Mouse (Mus musculus) lung, postnatal 0 days (tissue): ENCODE data around the gene Dcps. TPM values are rescaled to one million over a fixed set of nuclear protein-coding genes. Genes with fewer than 3 reads are reported as not detected.
A peak's percentile ranks its signal among the peaks of the same experiment; 100 is the strongest.

Experiments
- ATAC-seq: fragments of 200-750 bp; cut with Nextera tagmentation; 2 replicates; pipeline ENCODE4 v1.8.0; 2017; ENCODE audit warnings: moderate library complexity
- DNase-seq: peaks from one replicate; pipeline ENCODE4 v3.0.0-alpha.2; 2016; ENCODE audit warnings: low spot score
- H3K27ac ChIP-seq: fragments of 300-500 bp; sonication (generic); 2 replicates; pipeline ENCODE4 v1.5.1; 2014; ENCODE audit warnings: antibody characterized with exemption, mild to moderate bottlenecking, low read length, mixed read lengths
- H3K27me3 ChIP-seq: fragments of 300-500 bp; sonication (generic); replicated peaks from 2 replicates; pipeline ENCODE4 v1.6.1; 2014; ENCODE audit warnings: low read length, mixed read lengths; ENCODE audit not compliant: insufficient read depth
- H3K36me3 ChIP-seq: fragments of 300-500 bp; sonication (generic); 2 replicates; pipeline ENCODE4 v1.6.1; 2014; ENCODE audit warnings: low read length, mixed read lengths; ENCODE audit not compliant: insufficient read depth
- H3K4me1 ChIP-seq: fragments of 300-500 bp; sonication (generic); 2 replicates; pipeline ENCODE4 v1.6.1; 2014; ENCODE audit warnings: antibody characterized with exemption, low read depth, low read length, mixed read lengths; ENCODE audit not compliant: insufficient read depth
- H3K4me2 ChIP-seq: fragments of 300-500 bp; sonication (generic); replicated peaks from 2 replicates; pipeline ENCODE4 v1.6.1; 2014; ENCODE audit warnings: low read depth, mild to moderate bottlenecking, low read length, moderate library complexity, mixed read lengths
- H3K4me3 ChIP-seq: fragments of 300-500 bp; sonication (generic); 2 replicates; pipeline ENCODE4 v1.5.1; 2014; ENCODE audit warnings: low read depth, low read length
- H3K9ac ChIP-seq: fragments of 300-500 bp; sonication (generic); replicated peaks from 2 replicates; pipeline ENCODE4 v1.6.1; 2014; ENCODE audit warnings: low read depth, mild to moderate bottlenecking
- H3K9me3 ChIP-seq: fragments of 300-500 bp; sonication (generic); 2 replicates; pipeline ENCODE4 v1.6.1; 2016; ENCODE audit warnings: low read length, mixed read lengths
- CTCF ChIP-seq: IDR thresholded peaks from 2 replicates; pipeline ENCODE4 v1.5.1; 2016; ENCODE audit warnings: antibody characterized with exemption, mild to moderate bottlenecking
- EP300 ChIP-seq: IDR thresholded peaks from 2 replicates; pipeline ENCODE4 v1.6.1; 2016; ENCODE audit warnings: antibody characterized with exemption, mild to moderate bottlenecking, control low read depth
- WGBS: fragments of 180-500 bp; shearing (Covaris S2); extraction: QIAGEN DNeasy Blood & Tissue Kit; methylation state at CpG from one replicate; pipeline ENCODE4 v1.1.7; 2014; 5-methylcytosine and 5-hydroxymethylcytosine counted together
- polyA plus RNA-seq: library from polyadenylated mRNA; unstranded; fragments of >200 nt; fragmentation: Nextera tagmentation; extraction: Ambion mirVana; gene quantifications from 2 replicates; pipeline ENCODE4 v1.2.1, GENCODE M21; 2015

Dcps gene
- polyA plus RNA-seq, 1 experiment from 2014 or later, result 39.4 TPM

DNA sequence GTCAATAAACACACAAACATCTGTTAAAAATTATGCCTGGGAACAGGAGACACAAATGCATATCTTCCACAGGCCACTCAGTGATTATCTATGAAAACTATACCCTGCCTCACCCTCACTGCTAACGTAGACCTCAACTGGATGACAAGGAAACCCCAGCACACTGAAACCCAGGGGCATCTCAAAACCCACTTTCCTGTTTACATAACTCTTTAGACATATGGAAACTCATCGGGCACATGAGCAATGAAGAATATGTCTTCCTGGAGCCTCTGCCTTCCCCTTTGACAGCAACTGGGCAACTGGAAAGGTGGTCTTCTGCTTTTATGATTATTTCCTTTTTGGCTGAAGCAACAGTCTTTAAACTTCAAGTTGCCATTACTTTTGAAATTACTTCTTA is 33.6 kb downstream of the Dcps start:
- WGBS, result 40% methylated on average over 2 of the region's 2 CpGs
- no peak for TF ChIP-seq EP300
- no peak for TF ChIP-seq CTCF

DNA sequence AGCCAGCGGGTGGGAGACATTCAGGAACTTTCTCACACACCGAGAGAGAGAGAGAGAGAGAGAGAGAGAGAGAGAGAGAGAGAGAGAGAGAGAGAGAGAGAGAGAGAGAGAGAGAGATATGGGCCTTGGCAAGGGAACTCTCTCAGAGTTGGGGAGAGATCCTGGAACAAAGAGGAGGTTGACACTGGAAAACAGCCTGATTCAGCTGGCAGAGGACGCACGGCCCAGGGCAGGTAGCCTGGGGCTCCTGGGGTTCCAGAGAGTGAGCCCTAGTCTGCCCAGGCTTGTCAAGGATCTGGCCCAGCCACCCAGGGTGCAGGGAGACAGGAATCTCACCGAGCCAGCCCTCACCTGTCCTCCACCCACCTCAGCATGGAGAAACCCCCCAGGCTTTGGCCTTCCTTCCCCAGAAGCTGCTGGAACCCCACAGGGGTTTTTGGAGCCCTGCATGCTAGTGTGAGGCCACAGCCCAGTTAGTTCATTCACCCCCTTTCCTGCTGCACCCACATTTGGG is 36.6 kb downstream of the Dcps start:
- DNase-seq (no peak), ATAC-seq (no peak)
- Histone ChIP-seq H3K27me3 (no peaks in the 10 kb centered on the region), H3K4me1 (no peaks in the 10 kb centered on the region; the same call in 1 of the 2 replicates), H3K36me3 (no peaks in the 10 kb centered on the region), H3K9me3 (no peaks in the 10 kb centered on the region), H3K4me2 (no peak overlapping the region), H3K4me3 (no peak overlapping the region), H3K9ac (no peak overlapping the region), H3K27ac (no peak overlapping the region)
- TF ChIP-seq EP300 (no peak), CTCF (no peak)
- WGBS, result 83% methylated on average over 5 of the region's 5 CpGs

More for the DNA sequence above, 33.6 kb downstream of the Dcps start:
- Histone ChIP-seq H3K4me3 (no peak overlapping the region), H3K36me3 (no peaks in the 10 kb centered on the region), H3K4me1 (no peaks in the 10 kb centered on the region), H3K9ac (no peak overlapping the region), H3K27ac (no peak overlapping the region), H3K9me3 (no peaks in the 10 kb centered on the region), H3K4me2 (no peak overlapping the region), H3K27me3 (no peaks in the 10 kb centered on the region)
- no peak for ATAC-seq
- no peak for DNase-seq

DNA sequence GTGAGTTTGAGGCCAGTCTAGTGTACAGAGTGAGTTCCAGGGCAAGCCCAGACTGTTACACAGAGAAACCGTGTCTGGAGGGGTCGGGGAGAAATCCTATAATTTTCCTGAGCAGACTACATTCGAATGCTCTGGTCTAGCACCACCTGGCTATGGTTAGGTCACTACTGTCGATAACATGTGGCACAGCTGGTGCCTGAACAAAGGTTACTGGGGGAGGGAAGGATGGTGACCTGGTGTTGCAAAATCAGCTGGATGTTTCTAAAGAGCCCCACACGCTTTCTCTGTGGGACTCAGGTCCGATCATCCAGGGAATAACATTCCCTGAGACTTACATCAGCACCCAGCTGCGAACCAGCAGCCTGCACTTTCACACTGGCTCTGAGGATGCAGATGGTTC is 37.8 kb downstream of the Dcps start:
- H3K27me3 ChIP-seq, result no peaks in the 10 kb centered on the region
- H3K9me3 ChIP-seq, result no peaks in the 10 kb centered on the region
- no peak overlapping the region for H3K9ac ChIP-seq
- TF ChIP-seq EP300 (no peak), CTCF (no peak)
- H3K4me3 ChIP-seq, result no peak overlapping the region
- no peaks in the 10 kb centered on the region; the same call in 1 of the 2 replicates for H3K4me1 ChIP-seq
- no peak overlapping the region for H3K27ac ChIP-seq
- no peak for ATAC-seq
- no peak for DNase-seq
- no peaks in the 10 kb centered on the region for H3K36me3 ChIP-seq
- 75% methylated on average over 7 of the region's 7 CpGs for WGBS
- no peak overlapping the region for H3K4me2 ChIP-seq

DNA sequence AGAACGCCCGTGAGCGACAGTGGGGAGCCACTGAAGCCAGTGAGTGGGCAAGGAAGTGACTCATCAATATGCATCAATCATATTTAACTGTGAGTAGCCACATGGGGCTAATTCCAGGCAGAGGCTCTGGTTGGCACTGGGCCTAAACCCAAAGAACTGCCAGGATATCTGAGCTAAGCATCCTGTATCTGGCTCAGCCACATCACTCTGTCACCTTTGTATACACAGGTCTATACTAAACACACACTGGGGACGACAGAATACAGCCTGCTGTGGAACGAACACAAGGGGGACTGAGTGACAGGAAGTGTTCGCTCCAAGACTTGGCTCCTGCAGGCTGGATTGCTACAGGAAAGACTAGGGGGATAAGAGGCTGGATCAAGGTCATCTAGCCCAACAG is 40.3 kb downstream of the Dcps start:
- peak; percentile 41 for TF ChIP-seq CTCF
- no peak for TF ChIP-seq EP300
- no peaks in the 10 kb centered on the region for H3K9me3 ChIP-seq
- no peaks in the 10 kb centered on the region; the same call in 1 of the 2 replicates for H3K4me1 ChIP-seq
- no peak overlapping the region for H3K4me3 ChIP-seq
- H3K4me2 ChIP-seq, result no peak overlapping the region
- WGBS, result 49% methylated on average over 6 of the region's 6 CpGs
- no peak overlapping the region for H3K9ac ChIP-seq
- no peak overlapping the region for H3K27ac ChIP-seq
- H3K36me3 ChIP-seq, result no peaks in the 10 kb centered on the region
- DNase-seq, result peak; percentile 43
- no peaks in the 10 kb centered on the region for H3K27me3 ChIP-seq
- ATAC-seq, result peak; percentile 59

DNA sequence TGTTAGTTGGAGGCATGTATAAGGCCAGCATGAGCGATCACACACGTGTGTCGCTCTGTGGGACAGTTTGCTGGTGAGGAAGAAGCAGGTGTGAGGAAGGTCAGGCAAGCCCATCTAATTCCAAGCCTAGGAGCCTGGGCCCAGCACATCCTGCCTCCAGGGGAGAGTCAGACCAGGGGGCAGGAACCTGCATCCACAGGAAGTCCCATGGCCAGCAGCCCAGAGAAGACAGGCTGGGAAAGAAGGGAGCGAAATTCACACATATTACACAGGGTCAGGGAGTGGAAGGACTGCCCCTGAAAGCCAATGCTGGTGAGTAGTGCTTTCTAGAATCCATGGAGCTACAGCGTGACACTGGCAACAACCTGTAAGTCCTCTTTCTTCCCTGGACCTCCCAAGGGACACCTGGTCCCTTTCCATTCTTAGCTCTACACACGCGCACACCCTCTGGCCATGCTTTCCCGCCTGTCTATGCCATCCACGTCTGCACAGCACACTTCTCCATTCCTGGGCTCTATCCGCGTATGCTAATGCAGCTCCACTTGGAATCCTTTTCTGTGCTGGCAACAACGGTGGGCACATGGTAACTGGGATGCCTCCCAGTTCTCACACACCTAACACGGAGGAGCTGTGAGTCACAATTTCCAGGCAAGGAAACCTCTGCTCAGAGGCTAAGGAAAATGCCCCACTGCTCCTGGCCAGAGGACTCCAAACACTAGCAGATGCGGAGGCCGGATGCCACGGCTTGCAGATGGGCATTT is 44.0 kb downstream of the Dcps start:
- DNase-seq (no peak), ATAC-seq (no peak)
- H3K27ac ChIP-seq, result no peak overlapping the region
- H3K4me1 ChIP-seq, result peaks cover 15% of the 10 kb centered on the region; the same call in 1 of the 2 replicates
- H3K9me3 ChIP-seq, result no peaks in the 10 kb centered on the region
- H3K9ac ChIP-seq, result no peak overlapping the region
- WGBS, result 80% methylated on average over 16 of the region's 16 CpGs
- H3K4me2 ChIP-seq, result no peak overlapping the region
- H3K36me3 ChIP-seq, result no peaks in the 10 kb centered on the region
- no peaks in the 10 kb centered on the region for H3K27me3 ChIP-seq
- no peak overlapping the region for H3K4me3 ChIP-seq
- TF ChIP-seq EP300 (no peak), CTCF (no peak)

DNA sequence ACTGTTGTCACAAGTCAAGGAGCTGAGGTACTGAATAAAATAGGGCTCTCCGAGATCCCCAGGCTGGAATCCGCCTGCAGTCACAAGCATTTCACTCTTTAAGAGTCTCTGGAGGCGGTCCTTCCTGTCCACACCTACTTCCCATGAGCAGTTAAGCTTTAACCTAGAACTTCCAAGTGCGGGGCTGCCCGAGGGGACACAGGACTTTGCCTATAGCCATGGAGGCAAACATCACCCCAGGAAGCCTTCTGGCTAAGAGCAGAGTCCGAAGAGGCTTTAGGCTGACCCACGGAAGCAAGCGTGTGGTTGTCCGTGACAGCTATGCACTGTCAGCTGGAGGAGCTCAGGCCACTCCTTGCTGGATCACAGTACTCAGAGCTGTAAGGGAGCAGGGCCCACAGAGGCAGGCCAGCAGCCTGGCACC is 46.9 kb downstream of the Dcps start:
- WGBS, result 43% methylated on average over 9 of the region's 9 CpGs

More for the DNA sequence above, 46.9 kb downstream of the Dcps start:
- H3K4me1 ChIP-seq, result peaks cover 24% of the 10 kb centered on the region; the same call in 1 of the 2 replicates
- H3K27ac ChIP-seq, result peak overlapping the region; percentile 72
- ATAC-seq (peak; percentile 56), DNase-seq (peak; percentile 67)
- peak overlapping the region; percentile 37 for H3K4me2 ChIP-seq
- no peaks in the 10 kb centered on the region for H3K9me3 ChIP-seq
- no peaks in the 10 kb centered on the region; the same call in 1 of the 2 replicates for H3K36me3 ChIP-seq
- H3K9ac ChIP-seq, result no peak overlapping the region
- H3K27me3 ChIP-seq, result no peaks in the 10 kb centered on the region
- no peak overlapping the region for H3K4me3 ChIP-seq
- TF ChIP-seq CTCF (no peak), EP300 (no peak)
